Mouse (Mus musculus) heart, adult 2 months (tissue): Measurements from ENCODE around the gene Btg3.

ENCODE experiments used
- CTCF ChIP-seq: fragments of 200-600 bp; IDR thresholded peaks from 2 replicates; pipeline ENCODE4 v1.8.1; 2022; ENCODE audit warnings: antibody characterized with exemption, mild to moderate bottlenecking, moderate library complexity
- POLR2A ChIP-seq: fragments of 200-500 bp; IDR thresholded peaks from 2 replicates; pipeline ENCODE4 v1.6.1; 2011; ENCODE audit warnings: mild to moderate bottlenecking, low read depth, low read length, control low read depth; ENCODE audit not compliant: insufficient read depth

DNA sequence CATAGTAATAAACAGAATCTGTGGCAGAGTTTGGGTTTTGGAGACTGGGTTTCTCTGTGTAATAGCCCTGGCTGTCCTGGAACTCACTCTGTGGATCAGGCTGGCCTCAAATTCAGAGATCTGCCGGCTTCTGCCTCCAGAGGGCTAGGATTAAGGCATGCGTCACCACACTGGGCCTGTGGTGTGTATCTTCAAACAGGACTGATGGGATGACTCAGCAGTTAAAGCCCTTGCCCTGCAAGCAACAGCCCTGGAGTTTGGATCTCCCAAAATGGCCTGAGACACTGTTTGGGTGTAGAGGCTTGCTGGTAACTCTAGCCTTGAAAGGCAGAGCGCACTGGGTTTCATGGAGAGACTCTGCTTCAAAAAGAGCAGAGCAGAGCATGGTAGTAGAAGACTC lies 22.4 kb upstream of the Btg3 start:
- TF ChIP-seq CTCF, result no peak
- no peak for TF ChIP-seq POLR2A
